Mouse (Mus musculus): ENCODE measurements around the gene Lrr1. TPM values are rescaled to one million over a fixed set of nuclear protein-coding genes. Genes with fewer than 3 reads are reported as not detected.

Lrr1 gene
- polyA plus RNA-seq, 1 experiment from 2014 or later, result 28.2 TPM

- no peak overlapping the region for H3K4me2 ChIP-seq (ENCODE audit: low read depth, low read length)
- H3K9ac ChIP-seq (ENCODE audit: low read length), result no peak overlapping the region
- no peaks in the 10 kb centered on the region for H3K9me3 ChIP-seq (ENCODE audit: control insufficient read depth, low read length)
- no peak for ATAC-seq (ENCODE audit: low read depth)
- H3K36me3 ChIP-seq (ENCODE audit: control insufficient read depth, insufficient read depth, low read length), result peaks cover 16% of the 10 kb centered on the region
- H3K27ac ChIP-seq (ENCODE audit: low read length), result no peak overlapping the region
- H3K27me3 ChIP-seq (ENCODE audit: control insufficient read depth, insufficient read depth, low read depth, low read length), result no peaks in the 10 kb centered on the region
- no peaks in the 10 kb centered on the region for H3K4me1 ChIP-seq (replicated peaks; ENCODE audit: control insufficient read depth, insufficient read depth, low read length)
- 86% methylated on average over 8 of the region's 8 CpGs for WGBS
- H3K4me3 ChIP-seq (ENCODE audit: low read length), result no peak overlapping the region
Observed at GRCm38 (mm10) chr12:69207396-69207795, 38.8 kb downstream of the Lrr1 start.

GRCm38 (mm10) chr12:69207926-69208325 lies 39.3 kb downstream of the Lrr1 start:
- Histone ChIP-seq H3K4me1 (replicated peaks; ENCODE audit: control insufficient read depth, insufficient read depth, low read length) (no peaks in the 10 kb centered on the region), H3K36me3 (ENCODE audit: control insufficient read depth, insufficient read depth, low read length) (peaks cover 18% of the 10 kb centered on the region), H3K9ac (ENCODE audit: low read length) (no peak overlapping the region), H3K27me3 (ENCODE audit: control insufficient read depth, insufficient read depth, low read depth, low read length) (no peaks in the 10 kb centered on the region), H3K4me2 (ENCODE audit: low read depth, low read length) (no peak overlapping the region), H3K4me3 (ENCODE audit: low read length) (no peak overlapping the region), H3K9me3 (ENCODE audit: control insufficient read depth, low read length) (no peaks in the 10 kb centered on the region), H3K27ac (ENCODE audit: low read length) (no peak overlapping the region)
- ATAC-seq (ENCODE audit: low read depth), result no peak
- WGBS, result 93% methylated on average over 7 of the region's 7 CpGs

GRCm38 (mm10) chr12:69208520-69208919 lies 39.9 kb downstream of the Lrr1 start:
- 92% methylated on average over 2 of the region's 2 CpGs for WGBS
- H3K27me3 ChIP-seq (ENCODE audit: control insufficient read depth, insufficient read depth, low read depth, low read length), result no peaks in the 10 kb centered on the region
- no peaks in the 10 kb centered on the region for H3K9me3 ChIP-seq (ENCODE audit: control insufficient read depth, low read length)
- peaks cover 22% of the 10 kb centered on the region for H3K36me3 ChIP-seq (ENCODE audit: control insufficient read depth, insufficient read depth, low read length)
- no peak overlapping the region for H3K9ac ChIP-seq (ENCODE audit: low read length)
- no peak overlapping the region for H3K4me2 ChIP-seq (ENCODE audit: low read depth, low read length)
- H3K4me3 ChIP-seq (ENCODE audit: low read length), result no peak overlapping the region
- no peaks in the 10 kb centered on the region for H3K4me1 ChIP-seq (replicated peaks; ENCODE audit: control insufficient read depth, insufficient read depth, low read length)
- no peak for ATAC-seq (ENCODE audit: low read depth)
- H3K27ac ChIP-seq (ENCODE audit: low read length), result no peak overlapping the region

- ATAC-seq (ENCODE audit: low read depth), result no peak
- Histone ChIP-seq H3K9ac (ENCODE audit: low read length) (no peak overlapping the region), H3K4me1 (replicated peaks; ENCODE audit: control insufficient read depth, insufficient read depth, low read length) (no peaks in the 10 kb centered on the region), H3K36me3 (ENCODE audit: control insufficient read depth, insufficient read depth, low read length) (peaks cover 19% of the 10 kb centered on the region), H3K27me3 (ENCODE audit: control insufficient read depth, insufficient read depth, low read depth, low read length) (no peaks in the 10 kb centered on the region), H3K9me3 (ENCODE audit: control insufficient read depth, low read length) (no peaks in the 10 kb centered on the region), H3K4me3 (ENCODE audit: low read length) (no peak overlapping the region), H3K4me2 (ENCODE audit: low read depth, low read length) (no peak overlapping the region), H3K27ac (ENCODE audit: low read length) (no peak overlapping the region)
- WGBS, result 89% methylated on average over 18 of the region's 18 CpGs
Observed at GRCm38 (mm10) chr12:69210056-69210979, 41.7 kb downstream of the Lrr1 start.

GRCm38 (mm10) chr12:69211057-69211456 lies 42.4 kb downstream of the Lrr1 start:
- 68% methylated on average over 5 of the region's 5 CpGs for WGBS
- peaks cover 21% of the 10 kb centered on the region for H3K36me3 ChIP-seq (ENCODE audit: control insufficient read depth, insufficient read depth, low read length)
- no peak overlapping the region for H3K4me3 ChIP-seq (ENCODE audit: low read length)
- no peaks in the 10 kb centered on the region for H3K27me3 ChIP-seq (ENCODE audit: control insufficient read depth, insufficient read depth, low read depth, low read length)
- no peaks in the 10 kb centered on the region for H3K9me3 ChIP-seq (ENCODE audit: control insufficient read depth, low read length)
- no peaks in the 10 kb centered on the region for H3K4me1 ChIP-seq (replicated peaks; ENCODE audit: control insufficient read depth, insufficient read depth, low read length)
- no peak overlapping the region for H3K9ac ChIP-seq (ENCODE audit: low read length)
- no peak for ATAC-seq (ENCODE audit: low read depth)
- no peak overlapping the region for H3K4me2 ChIP-seq (ENCODE audit: low read depth, low read length)
- H3K27ac ChIP-seq (ENCODE audit: low read length), result no peak overlapping the region

GRCm38 (mm10) chr12:69213186-69213777 lies 44.7 kb downstream of the Lrr1 start:
- H3K4me3 ChIP-seq (ENCODE audit: low read length), result no peak overlapping the region
- WGBS, result 87% methylated on average over 13 of the region's 13 CpGs
- no peak overlapping the region for H3K9ac ChIP-seq (ENCODE audit: low read length)
- H3K27me3 ChIP-seq (ENCODE audit: control insufficient read depth, insufficient read depth, low read depth, low read length), result no peaks in the 10 kb centered on the region
- no peaks in the 10 kb centered on the region for H3K9me3 ChIP-seq (ENCODE audit: control insufficient read depth, low read length)
- ATAC-seq (ENCODE audit: low read depth), result no peak
- no peak overlapping the region for H3K4me2 ChIP-seq (ENCODE audit: low read depth, low read length)
- no peak overlapping the region for H3K27ac ChIP-seq (ENCODE audit: low read length)
- H3K4me1 ChIP-seq (replicated peaks; ENCODE audit: control insufficient read depth, insufficient read depth, low read length), result no peaks in the 10 kb centered on the region
- H3K36me3 ChIP-seq (ENCODE audit: control insufficient read depth, insufficient read depth, low read length), result peaks cover 19% of the 10 kb centered on the region

GRCm38 (mm10) chr12:69214393-69214792 lies 45.8 kb downstream of the Lrr1 start:
- H3K4me1 ChIP-seq (replicated peaks; ENCODE audit: control insufficient read depth, insufficient read depth, low read length), result no peaks in the 10 kb centered on the region
- H3K27me3 ChIP-seq (ENCODE audit: control insufficient read depth, insufficient read depth, low read depth, low read length), result no peaks in the 10 kb centered on the region
- peaks cover 14% of the 10 kb centered on the region for H3K36me3 ChIP-seq (ENCODE audit: control insufficient read depth, insufficient read depth, low read length)
- H3K27ac ChIP-seq (ENCODE audit: low read length), result no peak overlapping the region
- ATAC-seq (ENCODE audit: low read depth), result no peak
- H3K9me3 ChIP-seq (ENCODE audit: control insufficient read depth, low read length), result no peaks in the 10 kb centered on the region
- WGBS, result 88% methylated on average over 7 of the region's 7 CpGs
- no peak overlapping the region for H3K4me2 ChIP-seq (ENCODE audit: low read depth, low read length)
- H3K4me3 ChIP-seq (ENCODE audit: low read length), result no peak overlapping the region
- no peak overlapping the region for H3K9ac ChIP-seq (ENCODE audit: low read length)

GRCm38 (mm10) chr12:69215000-69215785 lies 46.6 kb downstream of the Lrr1 start:
- Histone ChIP-seq H3K4me3 (ENCODE audit: low read length) (no peak overlapping the region), H3K9ac (ENCODE audit: low read length) (no peak overlapping the region), H3K27ac (ENCODE audit: low read length) (no peak overlapping the region), H3K36me3 (ENCODE audit: control insufficient read depth, insufficient read depth, low read length) (peaks cover 14% of the 10 kb centered on the region), H3K4me2 (ENCODE audit: low read depth, low read length) (no peak overlapping the region), H3K4me1 (replicated peaks; ENCODE audit: control insufficient read depth, insufficient read depth, low read length) (no peaks in the 10 kb centered on the region), H3K9me3 (ENCODE audit: control insufficient read depth, low read length) (no peaks in the 10 kb centered on the region), H3K27me3 (ENCODE audit: control insufficient read depth, insufficient read depth, low read depth, low read length) (no peaks in the 10 kb centered on the region)
- WGBS, result 79% methylated on average over 3 of the region's 3 CpGs
- no peak for ATAC-seq (ENCODE audit: low read depth)

- H3K9ac ChIP-seq (ENCODE audit: low read length), result no peak overlapping the region
- 93% methylated on average over 7 of the region's 7 CpGs for WGBS
- H3K27ac ChIP-seq (ENCODE audit: low read length), result no peak overlapping the region
- H3K4me1 ChIP-seq (replicated peaks; ENCODE audit: control insufficient read depth, insufficient read depth, low read length), result no peaks in the 10 kb centered on the region
- no peak for ATAC-seq (ENCODE audit: low read depth)
- H3K27me3 ChIP-seq (ENCODE audit: control insufficient read depth, insufficient read depth, low read depth, low read length), result no peaks in the 10 kb centered on the region
- H3K36me3 ChIP-seq (ENCODE audit: control insufficient read depth, insufficient read depth, low read length), result peaks cover 17% of the 10 kb centered on the region
- no peak overlapping the region for H3K4me2 ChIP-seq (ENCODE audit: low read depth, low read length)
- H3K4me3 ChIP-seq (ENCODE audit: low read length), result no peak overlapping the region
- no peaks in the 10 kb centered on the region for H3K9me3 ChIP-seq (ENCODE audit: control insufficient read depth, low read length)
Observed at GRCm38 (mm10) chr12:69216587-69216986, 48.0 kb downstream of the Lrr1 start.

Data from lung, embryonic 16.5 days (tissue).